ENCODE assay signal across 30 mouse cellular contexts in genomic region chr12:80244755-80245154, GRCm38 (mm10). TPM values are rescaled to one million over a fixed set of nuclear protein-coding genes. Genes with fewer than 3 reads are reported as not detected.
DNase-seq lines count a peak whose midpoint lies in the region; ATAC-seq and TF ChIP-seq lines count a peak whose summit lies in the region.
"Had no signal": no experiment of that assay in that cellular context is flagged by ENCODE, and none has a peak within 500 bp of the region (broad histone marks: within the 10 kb centered on the region; RNA-seq: fewer than 3 reads in every experiment).

No protein-coding gene starts in this region.

- no peak for ATAC-seq in liver, embryonic 11.5 days (replicated peaks; ENCODE audit: low FRiP score)
- ATAC-seq: forebrain, embryonic 13.5 days; hindbrain, postnatal 0 days; intestine, embryonic 15.5 days had no signal

- no peak for DNase-seq in left cerebral cortex, adult 2 months (ENCODE audit: extremely low spot score in 1 of 2, low spot score in 2 of 2)
- DNase-seq in left cerebral cortex, postnatal 14 days (ENCODE audit: low spot score in 2 of 2), result no peak
- DNase-seq in ES-CJ7 (ENCODE audit: low read depth, low spot score) (peak; percentile 56), R1 (ENCODE audit: low read depth, low spot score) (peak; percentile 78)
- no peak for DNase-seq in limb, embryonic 10.5 days (ENCODE audit: low spot score)
- no peak for DNase-seq in gastrocnemius, postnatal 25 days
- no peak for DNase-seq in liver, embryonic 11.5 days (ENCODE audit: low spot score)
- DNase-seq: adrenal gland, postnatal 14 days; B cell, adult 2 months; cerebellum, adult 11-12 months; cerebellum, postnatal 10 days; gastrocnemius, postnatal 14 days; kidney, adult 2 months; kidney, postnatal 4 days; layer of hippocampus, adult 9-11 months; midbrain, embryonic 14.5 days; right cerebral cortex, postnatal 4 days; thymus, postnatal 4 days had no signal

- no peak for TF ChIP-seq CTCF in left cerebral cortex, adult 2 months (IDR thresholded peaks at IDR 0.05)

- no peak overlapping the region for H3K4me2 ChIP-seq in liver, embryonic 11.5 days
- H3K4me2 ChIP-seq: embryonic facial prominence, embryonic 15.5 days; forebrain, embryonic 13.5 days; heart, embryonic 12.5 days; hindbrain, embryonic 12.5 days; intestine, embryonic 15.5 days; limb, embryonic 15.5 days; lung, embryonic 15.5 days; neural tube, embryonic 12.5 days had no signal

- H3K36me3 ChIP-seq in limb, embryonic 10.5 days, result peaks cover 65% of the 10 kb centered on the region
- no peaks in the 10 kb centered on the region for H3K36me3 ChIP-seq in liver, embryonic 11.5 days (ENCODE audit: control insufficient read depth, insufficient read depth, low read length)
- H3K36me3 ChIP-seq: embryonic facial prominence, embryonic 15.5 days; hindbrain, embryonic 12.5 days; intestine, embryonic 15.5 days; limb, embryonic 15.5 days; lung, embryonic 15.5 days; neural tube, embryonic 12.5 days had no signal

- intact Hi-C loops in left cerebral cortex, adult 2 months (cut with DNase I), result no loop called here
- intact Hi-C loops in left cerebral cortex, postnatal 14 days (cut with DNase I), result no loop called here

- 0 out of 2 replicates have a peak overlapping the region, but pooled peaks have one; percentile 32 for H3K27ac ChIP-seq in left cerebral cortex, adult 2 months
- H3K27ac ChIP-seq in limb, embryonic 10.5 days, result peak overlapping the region; percentile 34; the same call in 1 of the 2 replicates
- H3K27ac ChIP-seq in liver, embryonic 11.5 days (ENCODE audit: low read depth, low read length), result no peak overlapping the region
- H3K27ac ChIP-seq: embryonic facial prominence, embryonic 15.5 days; forebrain, embryonic 13.5 days; hindbrain, embryonic 12.5 days; hindbrain, postnatal 0 days; intestine, embryonic 15.5 days; kidney, postnatal 0 days; limb, embryonic 15.5 days; liver, embryonic 14.5 days; neural tube, embryonic 12.5 days; stomach, postnatal 0 days had no signal

- H3K9ac ChIP-seq in liver, embryonic 11.5 days (ENCODE audit: low read depth, low read length), result no peak overlapping the region
- H3K9ac ChIP-seq: embryonic facial prominence, embryonic 15.5 days; forebrain, embryonic 13.5 days; heart, embryonic 12.5 days; hindbrain, embryonic 12.5 days; intestine, embryonic 15.5 days; limb, embryonic 15.5 days; liver, embryonic 14.5 days; lung, embryonic 15.5 days; neural tube, embryonic 12.5 days had no signal

- H3K27me3 ChIP-seq in limb, embryonic 10.5 days (ENCODE audit: low read depth, poor library complexity, severe bottlenecking), result no peaks in the 10 kb centered on the region
- no peaks in the 10 kb centered on the region for H3K27me3 ChIP-seq in liver, embryonic 11.5 days (replicated peaks; ENCODE audit: control insufficient read depth, insufficient read depth, low read length)
- H3K27me3 ChIP-seq: embryonic facial prominence, embryonic 15.5 days; forebrain, embryonic 13.5 days; heart, embryonic 12.5 days; hindbrain, embryonic 12.5 days; intestine, embryonic 15.5 days; limb, embryonic 15.5 days; lung, embryonic 15.5 days; neural tube, embryonic 12.5 days had no signal

- H3K4me3 ChIP-seq in left cerebral cortex, adult 2 months, result no peak overlapping the region
- H3K4me3 ChIP-seq in limb, embryonic 10.5 days, result no peak overlapping the region
- no peak overlapping the region for H3K4me3 ChIP-seq in liver, embryonic 11.5 days (ENCODE audit: low read depth, low read length)
- H3K4me3 ChIP-seq: embryonic facial prominence, embryonic 15.5 days; forebrain, embryonic 13.5 days; heart, embryonic 12.5 days; hindbrain, embryonic 12.5 days; intestine, embryonic 15.5 days; limb, embryonic 15.5 days; lung, embryonic 15.5 days; neural tube, embryonic 12.5 days had no signal

- WGBS in limb, embryonic 10.5 days, result 98% methylated on average over 1 of the region's 1 CpGs
- 86% methylated on average over 1 of the region's 1 CpGs for WGBS in liver, embryonic 11.5 days

- peaks cover 59% of the 10 kb centered on the region for H3K4me1 ChIP-seq in limb, embryonic 10.5 days
- H3K4me1 ChIP-seq in liver, embryonic 11.5 days (replicated peaks; ENCODE audit: control insufficient read depth, insufficient read depth, low read length), result peaks cover 4% of the 10 kb centered on the region; the same call in 1 of the 2 replicates

- H3K9me3 ChIP-seq in limb, embryonic 10.5 days (replicated peaks), result no peaks in the 10 kb centered on the region
- no peaks in the 10 kb centered on the region for H3K9me3 ChIP-seq in liver, embryonic 11.5 days (ENCODE audit: control insufficient read depth, low read length)
- H3K9me3 ChIP-seq: embryonic facial prominence, embryonic 15.5 days; forebrain, embryonic 13.5 days; heart, embryonic 12.5 days; hindbrain, embryonic 12.5 days; intestine, embryonic 15.5 days; limb, embryonic 15.5 days; lung, embryonic 15.5 days; neural tube, embryonic 12.5 days had no signal

RNA-seq across cellular contexts. Expression of gene Actn1, which starts 15.4 kb away (rescaled TPM):
- total RNA-seq in left cerebral cortex, adult 2 months (2021), result 100 to 1,000 TPM; 125 to 130 TPM
- 100 to 1,000 TPM; 125 to 145 TPM for total RNA-seq in left cerebral cortex, postnatal 14 days (2021)
- polyA plus RNA-seq in limb, embryonic 10.5 days (2016; fragmentation: Nextera tagmentation; extraction: Ambion mirVana), result 48.6 and 49.5 TPM in 2 replicates
- 10 to 100 TPM; 10.2 to 15.5 TPM for total RNA-seq in gastrocnemius, postnatal 25 days (2021)
- 27.9 and 28.3 TPM in 2 replicates for polyA plus RNA-seq in liver, embryonic 11.5 days (2014; fragmentation: Nextera tagmentation; extraction: Ambion mirVana)

Comparison
In these comparisons a context has a peak if more than half of its experiments do, and no peak if none do; other contexts are left out.
1. DNase-seq: peak in ES-CJ7 (single experiment) and R1 (single experiment); none in left cerebral cortex, adult 2 months (0 of 2), left cerebral cortex, postnatal 14 days (0 of 2), limb, embryonic 10.5 days (single experiment), gastrocnemius, postnatal 25 days (single experiment) and liver, embryonic 11.5 days (single experiment).
2. RNA of gene Actn1, which starts 15.4 kb away (total RNA-seq): 125 to 145 TPM in left cerebral cortex, postnatal 14 days and 125 to 130 TPM in left cerebral cortex, adult 2 months; 10.2 to 15.5 TPM in gastrocnemius, postnatal 25 days; every median in the first group is over 4 times any median in the second.